Mouse (Mus musculus): ENCODE measurements around the gene Napa.

Gene Napa

GRCm38 (mm10) chr7:16098021-16099017, at the start of gene Napa:
Gene Napa (plus strand): TSS chr7:16098458.
- peak; percentile 97 for DNase-seq (ENCODE audit: low spot score)

GRCm38 (mm10) chr7:16048675-16049575, 49.3 kb upstream of the Napa start:
- DNase-seq (ENCODE audit: low spot score), result no peak

- no peak for DNase-seq (ENCODE audit: low spot score)
These were observed 48.7 kb upstream of the Napa start for GRCm38 (mm10) chr7:16049576-16049915.

GRCm38 (mm10) chr7:16050600-16050999, 47.7 kb upstream of the Napa start:
- DNase-seq (ENCODE audit: low spot score), result no peak

GRCm38 (mm10) chr7:16051883-16052595, 46.2 kb upstream of the Napa start:
- peak; percentile 67 for DNase-seq (ENCODE audit: low spot score)

- peak; percentile 95 for DNase-seq (ENCODE audit: low spot score)
These were observed 45.6 kb upstream of the Napa start for GRCm38 (mm10) chr7:16052684-16053083.

GRCm38 (mm10) chr7:16053105-16053504, 45.2 kb upstream of the Napa start:
- no peak for DNase-seq (ENCODE audit: low spot score)

GRCm38 (mm10) chr7:16054966-16055365, 43.3 kb upstream of the Napa start:
- DNase-seq (ENCODE audit: low spot score), result no peak

GRCm38 (mm10) chr7:16055665-16056064, 42.6 kb upstream of the Napa start:
- no peak for DNase-seq (ENCODE audit: low spot score)

GRCm38 (mm10) chr7:16056459-16057135, 41.7 kb upstream of the Napa start:
- DNase-seq (ENCODE audit: low spot score), result no peak

GRCm38 (mm10) chr7:16057136-16057534, 41.1 kb upstream of the Napa start:
- DNase-seq (ENCODE audit: low spot score), result no peak

GRCm38 (mm10) chr7:16061219-16062098, 36.8 kb upstream of the Napa start, which contains the start of gene Zfp541:
Gene Zfp541 (plus strand): TSS chr7:16061814.
- peak; percentile 93 for DNase-seq (ENCODE audit: low spot score)

- peak; percentile 69 for DNase-seq (ENCODE audit: low spot score)
These were observed 36.2 kb upstream of the Napa start for GRCm38 (mm10) chr7:16062099-16062420.

GRCm38 (mm10) chr7:16063490-16063889, 34.8 kb upstream of the Napa start:
- no peak for DNase-seq (ENCODE audit: low spot score)

GRCm38 (mm10) chr7:16070846-16071245, 27.4 kb upstream of the Napa start:
- no peak for DNase-seq (ENCODE audit: low spot score)

GRCm38 (mm10) chr7:16071906-16072305, 26.4 kb upstream of the Napa start:
- DNase-seq (ENCODE audit: low spot score), result no peak

GRCm38 (mm10) chr7:16079947-16080346, 18.3 kb upstream of the Napa start:
- no peak for DNase-seq (ENCODE audit: low spot score)

GRCm38 (mm10) chr7:16080581-16080980, 17.7 kb upstream of the Napa start:
- no peak for DNase-seq (ENCODE audit: low spot score)

- DNase-seq (ENCODE audit: low spot score), result no peak
These were observed 14.9 kb upstream of the Napa start for GRCm38 (mm10) chr7:16083361-16083760.

- DNase-seq (ENCODE audit: low spot score), result no peak
These were observed 10.7 kb upstream of the Napa start for GRCm38 (mm10) chr7:16087587-16087986.

GRCm38 (mm10) chr7:16094592-16094991, 3.7 kb upstream of the Napa start:
- DNase-seq (ENCODE audit: low spot score), result no peak
